Mouse (Mus musculus) olfactory bulb, adult 2 months (tissue): ENCODE data around the gene Rapgef5. TPM values are rescaled to one million over a fixed set of nuclear protein-coding genes. Genes with fewer than 3 reads are reported as not detected.

ENCODE experiments used
- H3K27ac ChIP-seq: fragments of 200-500 bp; 2 replicates; pipeline ENCODE4 v1.5.1; 2012; ENCODE audit warnings: low read depth, low read length; ENCODE audit not compliant: insufficient read depth
- H3K4me1 ChIP-seq: fragments of 200-500 bp; 2 replicates; pipeline ENCODE4 v1.6.1; 2012; ENCODE audit warnings: low read length; ENCODE audit not compliant: control insufficient read depth, insufficient read depth
- H3K4me3 ChIP-seq: fragments of 200-500 bp; 2 replicates; pipeline ENCODE4 v1.5.1; 2012; ENCODE audit warnings: mild to moderate bottlenecking, low read depth, low read length, moderate library complexity; ENCODE audit not compliant: insufficient read depth
- CTCF ChIP-seq: fragments of 200-500 bp; IDR thresholded peaks from 2 replicates; pipeline ENCODE4 v1.5.1; 2012; ENCODE audit warnings: low read depth, mild to moderate bottlenecking, low read length, moderate library complexity; ENCODE audit not compliant: insufficient read depth
- POLR2A ChIP-seq: fragments of 200-500 bp; IDR thresholded peaks from 2 replicates; pipeline ENCODE4 v1.6.1; 2012; ENCODE audit warnings: mild to moderate bottlenecking, low read depth, low read length, moderate library complexity; ENCODE audit not compliant: insufficient read depth
- WGBS: fragments of 180-500 bp; shearing (Covaris S2); methylation state at CpG from one replicate; pipeline ENCODE4 v1.1.7; 2018; 5-methylcytosine and 5-hydroxymethylcytosine counted together
- polyA plus RNA-seq: library from polyadenylated mRNA; stranded (reverse); fragments of >200 nt; gene quantifications from 2 replicates; pipeline ENCODE4 v1.2.4, GENCODE M21; 2012; ENCODE audit warnings: low replicate concordance; ENCODE audit not compliant: missing spikeins, insufficient read depth, insufficient read length

Gene Rapgef5
- polyA plus RNA-seq, 1 experiment, result not detected

- 79% methylated on average over 3 of the region's 3 CpGs for WGBS
- Histone ChIP-seq H3K27ac (no peak overlapping the region), H3K4me3 (no peak overlapping the region), H3K4me1 (no peaks in the 10 kb centered on the region)
- TF ChIP-seq CTCF (no peak), POLR2A (no peak)
Observed at GRCm38 (mm10) chr12:117705308-117705707, 189.0 kb downstream of the Rapgef5 start.

- H3K4me1 ChIP-seq, result no peaks in the 10 kb centered on the region
- H3K4me3 ChIP-seq, result no peak overlapping the region
- TF ChIP-seq POLR2A, result no peak
- TF ChIP-seq CTCF, result no peak
- no peak overlapping the region for H3K27ac ChIP-seq
- WGBS, result 75% methylated on average over 12 of the region's 12 CpGs
Observed at GRCm38 (mm10) chr12:117709280-117709679, 193.0 kb downstream of the Rapgef5 start.

DNA sequence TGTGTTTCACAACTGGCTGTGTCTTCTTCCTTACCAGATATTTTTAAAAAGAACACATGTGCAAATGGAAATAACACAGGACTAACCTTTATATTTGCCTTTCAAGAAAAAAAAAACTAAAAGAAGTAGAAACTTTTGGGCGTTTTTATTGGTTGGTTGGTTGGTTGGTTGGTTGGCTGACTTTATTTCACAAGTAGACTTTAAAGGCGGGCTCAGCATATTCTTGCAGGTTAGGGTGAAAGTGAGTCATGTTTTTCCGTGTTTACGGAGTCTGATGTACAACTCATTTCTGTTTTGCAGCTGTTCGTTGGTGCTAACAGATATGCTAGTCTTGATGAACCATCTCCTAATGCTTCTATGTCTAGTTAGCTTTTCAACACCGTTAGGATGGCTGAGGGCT, 196.2 kb downstream of the Rapgef5 start:
- no peak overlapping the region for H3K27ac ChIP-seq
- WGBS, result 94% methylated on average over 6 of the region's 6 CpGs
- TF ChIP-seq CTCF, result no peak
- no peak for TF ChIP-seq POLR2A

GRCm38 (mm10) chr12:117713616-117714015, 197.3 kb downstream of the Rapgef5 start:
- WGBS, result 83% methylated on average over 6 of the region's 6 CpGs
- no peak for TF ChIP-seq CTCF
- Histone ChIP-seq H3K4me1 (no peaks in the 10 kb centered on the region), H3K4me3 (no peak overlapping the region), H3K27ac (no peak overlapping the region)

More for the DNA sequence above, 196.2 kb downstream of the Rapgef5 start:
- Histone ChIP-seq H3K4me1 (no peaks in the 10 kb centered on the region), H3K4me3 (no peak overlapping the region)

DNA sequence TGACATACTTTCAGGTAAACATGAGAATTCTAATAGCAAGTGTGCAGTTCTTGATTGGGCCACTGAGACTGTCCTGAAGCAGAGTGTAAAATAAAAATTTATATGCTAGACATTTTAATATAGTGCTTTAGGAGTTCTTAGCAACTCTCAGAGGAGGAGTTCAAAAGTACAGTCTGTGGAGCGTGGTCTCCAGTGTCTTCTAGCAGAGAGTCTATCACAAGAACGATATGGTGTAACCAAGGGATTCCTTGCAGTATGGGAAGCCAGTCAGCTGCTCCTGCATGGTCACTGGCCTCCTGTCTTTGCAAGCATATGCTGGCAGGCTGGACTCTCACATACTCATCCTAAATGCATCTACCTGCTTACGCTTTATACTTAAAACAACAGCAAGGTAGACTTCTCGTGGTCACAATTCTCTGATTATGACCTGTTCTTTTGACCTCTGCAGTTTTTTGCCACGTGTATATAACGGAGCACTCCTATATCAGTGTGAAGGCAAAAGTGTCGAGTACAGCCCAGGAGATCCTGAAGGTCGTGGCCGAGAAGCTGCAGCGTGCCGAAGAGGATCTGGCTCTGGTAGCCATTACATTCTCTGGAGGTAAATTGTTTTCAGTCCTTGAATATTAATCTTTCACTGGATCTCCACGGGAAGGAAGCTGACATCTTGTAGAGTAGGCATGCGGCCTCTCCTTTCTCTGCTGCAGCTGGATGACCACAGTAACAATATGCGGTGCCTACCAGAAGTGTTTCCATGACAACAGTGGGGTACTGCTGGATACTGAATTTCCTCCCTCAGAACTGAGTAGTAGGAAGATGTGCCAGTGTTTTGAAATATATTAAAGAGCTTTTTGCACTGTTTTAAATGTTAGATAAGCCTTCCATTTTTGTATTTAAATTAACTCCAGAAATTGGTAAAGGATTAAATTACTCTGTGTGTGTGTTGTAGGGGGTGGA, 204.8 kb downstream of the Rapgef5 start:
- H3K4me3 ChIP-seq, result no peak overlapping the region
- 69% methylated on average over 14 of the region's 14 CpGs for WGBS
- TF ChIP-seq POLR2A (no peak), CTCF (no peak)
- peaks cover 2% of the 10 kb centered on the region; the same call in 1 of the 2 replicates for H3K4me1 ChIP-seq
- no peak overlapping the region for H3K27ac ChIP-seq

DNA sequence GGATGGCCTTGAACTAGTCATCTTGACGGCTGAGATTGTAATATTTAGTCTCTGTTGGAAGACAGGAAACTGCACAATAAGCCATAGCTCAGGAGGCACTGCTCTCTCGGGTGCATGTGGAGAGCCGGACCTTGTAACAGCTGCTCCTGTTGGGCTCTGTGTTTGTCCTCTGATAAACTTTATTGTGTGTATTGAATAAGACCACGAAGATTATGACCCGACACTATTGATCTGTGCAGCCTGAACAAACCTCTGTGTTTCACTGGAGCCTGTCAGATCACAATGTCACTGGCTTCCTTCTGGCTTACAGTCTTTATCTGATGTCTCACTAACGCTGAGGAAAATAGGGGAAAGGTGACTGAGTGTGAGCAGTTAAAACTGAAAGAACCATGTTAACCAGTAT, 205.5 kb downstream of the Rapgef5 start:
- Histone ChIP-seq H3K4me1 (peaks cover 2% of the 10 kb centered on the region; the same call in 1 of the 2 replicates), H3K4me3 (no peak overlapping the region), H3K27ac (no peak overlapping the region)
- 56% methylated on average over 6 of the region's 6 CpGs for WGBS
- no peak for TF ChIP-seq CTCF
- TF ChIP-seq POLR2A, result no peak

DNA sequence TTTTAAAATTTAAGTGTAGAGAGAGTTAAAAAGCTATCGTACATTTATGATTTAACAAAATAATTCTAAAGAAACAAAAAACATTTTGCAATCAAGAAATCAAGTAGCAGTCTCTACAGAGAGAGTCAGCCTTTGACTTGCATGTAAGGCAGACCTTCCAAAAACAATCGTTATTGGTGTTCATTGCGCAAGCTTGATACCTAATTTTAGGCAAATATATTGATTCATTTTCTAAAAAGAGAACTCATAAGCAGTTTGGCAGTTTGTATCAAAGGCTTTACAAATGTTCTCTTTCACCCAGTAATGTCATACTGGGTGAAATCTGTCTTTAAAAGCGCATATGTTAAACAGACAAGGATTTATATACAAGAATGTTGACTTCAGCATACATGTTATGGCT, 208.7 kb downstream of the Rapgef5 start:
- 96% methylated on average over 4 of the region's 4 CpGs for WGBS
- Histone ChIP-seq H3K27ac (no peak overlapping the region), H3K4me3 (no peak overlapping the region), H3K4me1 (peaks cover 2% of the 10 kb centered on the region; the same call in 1 of the 2 replicates)
- TF ChIP-seq CTCF (no peak), POLR2A (no peak)

GRCm38 (mm10) chr12:117727481-117728177, 211.3 kb downstream of the Rapgef5 start:
- Histone ChIP-seq H3K4me3 (no peak overlapping the region), H3K27ac (no peak overlapping the region), H3K4me1 (no peaks in the 10 kb centered on the region)
- WGBS, result 85% methylated on average over 8 of the region's 8 CpGs
- TF ChIP-seq CTCF (no peak), POLR2A (no peak)

- no peak overlapping the region for H3K27ac ChIP-seq
- WGBS, result 54% methylated on average over 3 of the region's 3 CpGs
- no peaks in the 10 kb centered on the region for H3K4me1 ChIP-seq
- TF ChIP-seq POLR2A (no peak), CTCF (no peak)
- H3K4me3 ChIP-seq, result no peak overlapping the region
Observed at GRCm38 (mm10) chr12:117728178-117728611, 211.9 kb downstream of the Rapgef5 start.
